Mouse (Mus musculus) bone marrow macrophage, adult 2 months (primary cell): ENCODE results near the gene Cep104.

Experiments used
- CTCF ChIP-seq: IDR thresholded peaks from 2 replicates; pipeline ENCODE4 v1.5.1; 2012; ENCODE audit warnings: low read depth, mild to moderate bottlenecking, low read length, moderate library complexity
- POLR2A ChIP-seq: IDR thresholded peaks from 2 replicates; pipeline ENCODE4 v1.6.1; 2012; ENCODE audit warnings: mild to moderate bottlenecking, low read depth, low read length, borderline replicate concordance

DNA sequence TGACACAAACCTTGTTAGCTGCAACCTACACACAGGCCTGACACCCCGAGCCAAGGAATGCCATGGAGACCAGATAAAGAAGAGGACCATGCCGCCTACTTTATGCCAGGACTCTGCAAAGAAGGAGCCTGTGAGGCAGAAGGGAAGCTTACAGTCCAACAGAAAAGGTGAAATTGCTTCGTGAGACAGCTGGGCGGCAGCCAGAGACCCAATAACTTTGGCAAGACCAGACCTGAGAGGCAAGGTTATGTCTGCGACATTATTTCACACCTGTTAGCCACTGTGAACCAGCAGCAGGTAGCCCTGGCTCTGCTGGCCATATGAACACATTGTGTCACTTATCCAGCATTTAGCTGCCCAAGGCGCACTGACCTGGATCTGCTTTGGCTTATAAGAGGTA, 29.3 kb upstream of the Cep104 start:
- no peak for TF ChIP-seq POLR2A
- no peak for TF ChIP-seq CTCF
